Mouse (Mus musculus) stomach, embryonic 16.5 days (tissue): ENCODE measurements around the gene Tspan10. TPM values are rescaled to one million over a fixed set of nuclear protein-coding genes. Genes with fewer than 3 reads are reported as not detected.
A peak's percentile ranks its signal among the peaks of the same experiment; 100 is the strongest.

ENCODE experiments used
- ATAC-seq: fragments of 200-750 bp; cut with Nextera tagmentation; 2 replicates; pipeline ENCODE4 v1.8.0; 2017; ENCODE audit warnings: moderate number of reproducible peaks, moderate TSS enrichment; ENCODE audit not compliant: insufficient read depth, low FRiP score
- H3K27ac ChIP-seq: fragments of 300-500 bp; sonication (generic); 2 replicates; pipeline ENCODE4 v1.5.1; 2014; ENCODE audit warnings: low read length
- H3K27me3 ChIP-seq: fragments of 300-500 bp; sonication (generic); 2 replicates; pipeline ENCODE4 v1.6.1; 2014; ENCODE audit warnings: low read length, control low read depth, mixed read lengths; ENCODE audit not compliant: control insufficient read depth, insufficient read depth
- H3K36me3 ChIP-seq: fragments of 300-500 bp; sonication (generic); 2 replicates; pipeline ENCODE4 v1.6.1; 2014; ENCODE audit warnings: low read length; ENCODE audit not compliant: control insufficient read depth, insufficient read depth
- H3K4me1 ChIP-seq: fragments of 300-500 bp; sonication (generic); 2 replicates; pipeline ENCODE4 v1.6.1; 2014; ENCODE audit warnings: low read length, control low read depth, mixed read lengths; ENCODE audit not compliant: control insufficient read depth, insufficient read depth
- H3K4me2 ChIP-seq: fragments of 300-500 bp; sonication (generic); 2 replicates; pipeline ENCODE4 v1.6.1; 2014; ENCODE audit warnings: low read depth, low read length, mixed read lengths
- H3K4me3 ChIP-seq: fragments of 300-500 bp; sonication (generic); replicated peaks from 2 replicates; pipeline ENCODE4 v1.5.1; 2014; ENCODE audit warnings: mild to moderate bottlenecking, low read length
- H3K9ac ChIP-seq: fragments of 300-500 bp; sonication (generic); 2 replicates; pipeline ENCODE4 v1.6.1; 2014; ENCODE audit warnings: low read length
- H3K9me3 ChIP-seq: fragments of 300-500 bp; sonication (generic); replicated peaks from 2 replicates; pipeline ENCODE4 v1.6.1; 2016; ENCODE audit warnings: low read length, control low read depth; ENCODE audit not compliant: control insufficient read depth
- WGBS: fragments of 180-500 bp; shearing (Covaris S2); extraction: QIAGEN DNeasy Blood & Tissue Kit; methylation state at CpG from one replicate; pipeline ENCODE4 v1.1.7; 2014; 5-methylcytosine and 5-hydroxymethylcytosine counted together
- polyA plus RNA-seq: library from polyadenylated mRNA; unstranded; fragments of >200 nt; fragmentation: Nextera tagmentation; extraction: Ambion mirVana; gene quantifications from 2 replicates; pipeline ENCODE4 v1.2.1, GENCODE M21; 2015

Gene Tspan10
- polyA plus RNA-seq, 1 experiment from 2014 or later: not detected

GRCm38 (mm10) chr11:120447179-120447578 lies 4.7 kb downstream of the Tspan10 start:
- no peak for ATAC-seq
- Histone ChIP-seq H3K27ac (no peak overlapping the region), H3K4me3 (no peak overlapping the region), H3K9me3 (no peaks in the 10 kb centered on the region), H3K4me1 (no peaks in the 10 kb centered on the region), H3K4me2 (no peak overlapping the region), H3K9ac (no peak overlapping the region), H3K36me3 (no peaks in the 10 kb centered on the region), H3K27me3 (no peaks in the 10 kb centered on the region)
- WGBS: 68% methylated on average over 7 of the region's 7 CpGs

- Histone ChIP-seq H3K4me2 (no peak overlapping the region), H3K36me3 (no peaks in the 10 kb centered on the region), H3K27me3 (no peaks in the 10 kb centered on the region), H3K27ac (no peak overlapping the region), H3K4me3 (no peak overlapping the region), H3K9ac (no peak overlapping the region), H3K9me3 (no peaks in the 10 kb centered on the region), H3K4me1 (peaks cover 6% of the 10 kb centered on the region; the same call in 1 of the 2 replicates)
- WGBS: 76% methylated on average over 3 of the region's 3 CpGs
- ATAC-seq: no peak
These were observed 9.8 kb downstream of the Tspan10 start for GRCm38 (mm10) chr11:120452246-120452645.

- 91% methylated on average over 4 of the region's 4 CpGs for WGBS
- H3K4me2 ChIP-seq: no peak within 1 kb of the TSS
- H3K9ac ChIP-seq: peak within 1 kb of the TSS; percentile 16; the same call in 1 of the 2 replicates
- H3K4me3 ChIP-seq: no peak within 1 kb of the TSS
- no peaks in the 10 kb centered on the region for H3K36me3 ChIP-seq
- ATAC-seq: no peak
- H3K4me1 ChIP-seq: peaks cover 8% of the 10 kb centered on the region; the same call in 1 of the 2 replicates
- H3K27ac ChIP-seq: no peak within 1 kb of the TSS
- no peaks in the 10 kb centered on the region for H3K27me3 ChIP-seq
- no peaks in the 10 kb centered on the region for H3K9me3 ChIP-seq
These were observed 10.9 kb downstream of the Tspan10 start, which contains the start of gene Pde6g for GRCm38 (mm10) chr11:120453306-120453705. TSS of gene Pde6g (minus strand) at chr11:120453500.

GRCm38 (mm10) chr11:120454965-120455364 lies 12.5 kb downstream of the Tspan10 start:
- Histone ChIP-seq H3K27ac (no peak overlapping the region), H3K4me3 (no peak overlapping the region), H3K4me2 (no peak overlapping the region), H3K9ac (no peak overlapping the region), H3K9me3 (no peaks in the 10 kb centered on the region), H3K36me3 (no peaks in the 10 kb centered on the region), H3K27me3 (no peaks in the 10 kb centered on the region), H3K4me1 (peaks cover 11% of the 10 kb centered on the region; the same call in 1 of the 2 replicates)
- WGBS: 92% methylated on average over 4 of the region's 4 CpGs
- no peak for ATAC-seq

- Histone ChIP-seq H3K4me1 (peaks cover 11% of the 10 kb centered on the region; the same call in 1 of the 2 replicates), H3K27me3 (no peaks in the 10 kb centered on the region), H3K9me3 (no peaks in the 10 kb centered on the region), H3K36me3 (no peaks in the 10 kb centered on the region), H3K9ac (no peak overlapping the region), H3K27ac (no peak overlapping the region), H3K4me2 (no peak overlapping the region), H3K4me3 (no peak overlapping the region)
- WGBS: 91% methylated on average over 7 of the region's 7 CpGs
- no peak for ATAC-seq
These were observed 13.0 kb downstream of the Tspan10 start for GRCm38 (mm10) chr11:120455413-120455812.

- 19% methylated on average over 14 of the region's 14 CpGs for WGBS
- Histone ChIP-seq H3K4me3 (peak overlapping the region; percentile 98), H3K27me3 (no peaks in the 10 kb centered on the region), H3K4me1 (peaks cover 11% of the 10 kb centered on the region; the same call in 1 of the 2 replicates), H3K4me2 (peak overlapping the region; percentile 92), H3K9me3 (no peaks in the 10 kb centered on the region), H3K36me3 (peaks cover 3% of the 10 kb centered on the region; the same call in 1 of the 2 replicates), H3K9ac (peak overlapping the region; percentile 99), H3K27ac (peak overlapping the region; percentile 86)
- ATAC-seq: no peak
These were observed 14.9 kb downstream of the Tspan10 start for GRCm38 (mm10) chr11:120457370-120457769.

- H3K27ac ChIP-seq: peak within 1 kb of the TSS; percentile 86
- ATAC-seq: peak; percentile 90
- no peaks in the 10 kb centered on the region for H3K27me3 ChIP-seq
- 3% methylated on average over 62 of the region's 62 CpGs for WGBS
- peak within 1 kb of the TSS; percentile 98 for H3K4me3 ChIP-seq
- H3K9me3 ChIP-seq: no peaks in the 10 kb centered on the region
- peak within 1 kb of the TSS; percentile 92 for H3K4me2 ChIP-seq
- peaks cover 11% of the 10 kb centered on the region; the same call in 1 of the 2 replicates for H3K4me1 ChIP-seq
- peak within 1 kb of the TSS; percentile 99 for H3K9ac ChIP-seq
- H3K36me3 ChIP-seq: peaks cover 4% of the 10 kb centered on the region; the same call in 1 of the 2 replicates
These were observed 15.6 kb downstream of the Tspan10 start, which contains the start of the genes Oxld1 and Ccdc137 for GRCm38 (mm10) chr11:120457772-120458751. TSS of gene Oxld1 (minus strand) at chr11:120458068. TSS of gene Ccdc137 (plus strand) at chr11:120458115.

GRCm38 (mm10) chr11:120458847-120459597 lies 16.6 kb downstream of the Tspan10 start:
- H3K27ac ChIP-seq: no peak overlapping the region

More at GRCm38 (mm10) chr11:120458847-120459597, 16.6 kb downstream of the Tspan10 start:
- H3K36me3 ChIP-seq: peaks cover 4% of the 10 kb centered on the region; the same call in 1 of the 2 replicates
- H3K9me3 ChIP-seq: no peaks in the 10 kb centered on the region
- no peak for ATAC-seq
- peak overlapping the region; percentile 99 for H3K9ac ChIP-seq
- peak overlapping the region; percentile 92 for H3K4me2 ChIP-seq
- 61% methylated on average over 6 of the region's 6 CpGs for WGBS
- peak overlapping the region; percentile 98 for H3K4me3 ChIP-seq
- peaks cover 11% of the 10 kb centered on the region; the same call in 1 of the 2 replicates for H3K4me1 ChIP-seq
- no peaks in the 10 kb centered on the region for H3K27me3 ChIP-seq
